Mouse (Mus musculus) G1E (cell line): Measurements from ENCODE around the gene Zfp518b. TPM values are rescaled to one million over a fixed set of nuclear protein-coding genes. Genes with fewer than 3 reads are reported as not detected.

ENCODE experiments used
- ATAC-seq: 2 replicates; pipeline ENCODE4 v1.8.0; 2016; ENCODE audit warnings: mild to moderate bottlenecking; ENCODE audit not compliant: insufficient number of reproducible peaks, poor library complexity, low FRiP score, severe bottlenecking; ENCODE audit errors: extremely low read depth
- DNase-seq: peaks from one replicate; pipeline ENCODE4 v3.0.0; 2012; ENCODE audit warnings: low spot score
- H3K27me3 ChIP-seq: 2 replicates; pipeline ENCODE4 v1.6.1; 2012; ENCODE audit warnings: mild to moderate bottlenecking, low read length, inconsistent platforms; ENCODE audit not compliant: insufficient read depth
- H3K36me3 ChIP-seq: replicated peaks from 2 replicates; pipeline ENCODE3; 2012; ENCODE audit warnings: mild to moderate bottlenecking, inconsistent platforms
- H3K4me1 ChIP-seq: 2 replicates; pipeline ENCODE4 v1.6.1; 2012; ENCODE audit warnings: low read depth, low read length, inconsistent platforms, mixed read lengths; ENCODE audit not compliant: insufficient read depth
- H3K4me3 ChIP-seq: 2 replicates; pipeline ENCODE4 v1.5.1; 2012; ENCODE audit warnings: low read depth, mild to moderate bottlenecking, inconsistent platforms, low read length, moderate library complexity, mixed read lengths
- H3K9me3 ChIP-seq: replicated peaks from 2 replicates; pipeline ENCODE4 v1.6.1; 2012; ENCODE audit warnings: inconsistent platforms
- CTCF ChIP-seq: IDR thresholded peaks from 2 replicates; pipeline ENCODE4 v1.5.1; 2012; ENCODE audit warnings: low read depth, low read length, inconsistent platforms, mixed read lengths
- GATA1 ChIP-seq: IDR thresholded peaks from 2 replicates; pipeline ENCODE4 v1.6.1; 2012; ENCODE audit warnings: borderline replicate concordance, low read length, inconsistent platforms, mixed read lengths
- GATA2 ChIP-seq: IDR thresholded peaks from 2 replicates; pipeline ENCODE4 v1.6.1; 2012; ENCODE audit warnings: low read depth, low read length, inconsistent platforms, borderline replicate concordance
- POLR2AphosphoS5 ChIP-seq: IDR thresholded peaks from 2 replicates; pipeline ENCODE4 v1.6.1; 2012; ENCODE audit warnings: low read depth, low read length, inconsistent platforms; ENCODE audit not compliant: insufficient replicate concordance
- TAL1 ChIP-seq: conservative IDR thresholded peaks from 2 replicates; pipeline ENCODE4 v1.6.1; 2012; ENCODE audit warnings: low read depth, low read length, inconsistent platforms, mixed read lengths
- polyA plus RNA-seq: library from polyadenylated mRNA; stranded (reverse); fragments of >175 nt; gene quantifications from 2 replicates; pipeline ENCODE4 v1.2.3, GENCODE M21; 2012
- total RNA-seq, 2 experiments: library from RNA; stranded (forward) in 1 of 2; stranded (reverse) in 1 of 2; fragments of 200-1000 nt in 1 of 2; fragments of >200 nt in 1 of 2; fragmentation: Nextera tagmentation in 1 of 2; gene quantifications; 2 replicates each; pipeline ENCODE4 v1.2.3; 2014 to 2017

Zfp518b gene
- total RNA-seq (2014; fragmentation: Nextera tagmentation) (not detected in 2 replicates), total RNA-seq (2017) (0.06 and 0.16 TPM in 2 replicates), polyA plus RNA-seq (not detected in 2 replicates)

DNA sequence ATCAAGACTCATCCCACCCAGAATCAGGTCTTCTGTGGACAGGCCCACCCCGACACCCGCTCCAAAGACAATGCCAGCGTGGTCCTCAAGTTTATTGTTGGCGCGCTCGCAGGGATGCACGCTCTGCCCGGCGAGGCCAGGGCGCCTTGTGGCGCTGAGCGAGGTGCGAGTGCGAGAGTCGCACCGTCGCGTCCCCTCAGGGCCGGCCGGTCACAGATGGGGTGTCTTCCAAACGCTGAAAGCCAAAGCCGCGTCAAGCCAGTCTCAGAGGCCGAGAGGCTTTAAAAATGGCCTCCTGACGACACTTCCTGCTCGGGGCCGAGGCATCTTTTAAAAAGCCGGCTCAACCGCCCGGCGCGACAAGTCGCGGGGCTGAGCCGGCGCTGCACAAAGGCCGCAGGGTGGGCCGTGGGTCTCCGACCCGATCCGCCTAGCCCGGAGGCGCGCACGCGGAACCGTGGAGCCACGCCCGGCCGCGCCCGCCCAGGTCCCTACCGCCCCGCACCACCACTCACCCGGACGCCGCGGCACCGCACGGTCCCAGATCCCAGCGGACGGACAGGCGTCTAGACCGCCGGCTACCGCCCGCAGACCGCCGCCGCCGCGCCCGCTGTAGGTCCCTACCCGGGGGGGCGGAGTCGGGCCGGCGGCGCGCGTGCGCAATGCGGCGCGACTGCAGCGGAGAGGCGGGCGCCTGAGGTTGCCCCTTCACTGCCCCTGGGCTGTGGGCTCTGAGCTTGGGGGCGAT is at the start of gene Zfp518b:
TSS of gene Zfp518b (minus strand) at position 663 of the 748 bp plus-strand sequence.
- DNase-seq, result no peak
- no peak for TF ChIP-seq TAL1
- no peak for TF ChIP-seq GATA2
- no peak for TF ChIP-seq CTCF
- TF ChIP-seq POLR2AphosphoS5, result no peak
- no peak for TF ChIP-seq GATA1
- Histone ChIP-seq H3K4me1 (no peaks in the 10 kb centered on the region), H3K27me3 (no peaks in the 10 kb centered on the region; the same call in 1 of the 2 replicates), H3K4me3 (no peak within 1 kb of the TSS), H3K9me3 (peaks cover 2% of the 10 kb centered on the region; the same call in 1 of the 2 replicates), H3K36me3 (no peaks in the 10 kb centered on the region)
- ATAC-seq, result no peak

DNA sequence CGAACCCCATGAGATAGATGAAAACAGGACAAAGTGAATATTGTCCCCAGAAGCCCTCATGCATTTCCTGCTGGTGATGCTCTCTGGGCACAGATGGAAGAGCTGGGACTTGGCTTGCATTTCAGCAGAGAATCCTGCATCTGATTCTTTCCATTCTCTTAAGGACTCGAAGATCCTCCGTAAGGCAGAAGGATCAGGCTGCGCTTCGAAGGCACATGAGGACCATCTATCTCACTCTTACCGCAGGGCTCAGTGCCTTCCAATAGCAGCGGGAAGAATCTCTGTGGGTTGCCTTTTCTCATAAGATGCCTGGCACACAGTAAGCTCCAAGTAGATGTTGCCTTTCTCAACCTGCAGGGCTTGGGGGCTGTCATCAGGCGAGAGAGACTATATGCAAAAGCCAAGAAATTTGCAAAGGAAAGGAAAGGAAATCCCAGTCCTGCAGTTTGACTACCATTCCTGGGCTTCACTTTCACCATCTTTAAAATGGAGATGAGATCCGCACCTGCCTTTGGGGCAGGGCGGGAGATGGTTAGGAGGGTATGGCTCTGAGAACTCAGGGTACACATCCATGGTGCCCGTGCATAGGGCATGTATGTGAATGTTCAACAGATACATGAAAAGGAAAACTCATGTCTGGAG is 24.4 kb upstream of the Zfp518b start:
- H3K4me3 ChIP-seq, result no peak overlapping the region
- ATAC-seq, result no peak
- TF ChIP-seq GATA2 (no peak), TAL1 (no peak), GATA1 (no peak), CTCF (no peak), POLR2AphosphoS5 (no peak)
- H3K27me3 ChIP-seq, result 0 out of 2 replicates have a peak, but pooled peaks cover 2% of the 10 kb centered on the region
- no peak for DNase-seq
- no peaks in the 10 kb centered on the region for H3K36me3 ChIP-seq
- H3K9me3 ChIP-seq, result no peaks in the 10 kb centered on the region
- H3K4me1 ChIP-seq, result no peaks in the 10 kb centered on the region

GRCm38 (mm10) chr5:38707364-38708075 is 22.9 kb upstream of the Zfp518b start:
- no peak for DNase-seq
- Histone ChIP-seq H3K27me3 (0 out of 2 replicates have a peak, but pooled peaks cover 2% of the 10 kb centered on the region), H3K4me1 (no peaks in the 10 kb centered on the region), H3K9me3 (no peaks in the 10 kb centered on the region), H3K36me3 (no peaks in the 10 kb centered on the region), H3K4me3 (no peak overlapping the region)
- TF ChIP-seq CTCF, result no peak
- no peak for TF ChIP-seq GATA2
- no peak for TF ChIP-seq POLR2AphosphoS5
- no peak for TF ChIP-seq TAL1
- no peak for TF ChIP-seq GATA1
- no peak for ATAC-seq

GRCm38 (mm10) chr5:38702941-38703340 is 18.3 kb upstream of the Zfp518b start:
- TF ChIP-seq CTCF (no peak), POLR2AphosphoS5 (no peak), GATA1 (no peak), TAL1 (no peak), GATA2 (no peak)
- Histone ChIP-seq H3K27me3 (no peaks in the 10 kb centered on the region), H3K9me3 (no peaks in the 10 kb centered on the region), H3K36me3 (no peaks in the 10 kb centered on the region), H3K4me1 (no peaks in the 10 kb centered on the region), H3K4me3 (no peak overlapping the region)
- ATAC-seq, result no peak
- no peak for DNase-seq

GRCm38 (mm10) chr5:38702091-38702490 is 17.5 kb upstream of the Zfp518b start:
- no peaks in the 10 kb centered on the region for H3K9me3 ChIP-seq
- H3K27me3 ChIP-seq, result no peaks in the 10 kb centered on the region
- H3K4me3 ChIP-seq, result no peak overlapping the region
- no peaks in the 10 kb centered on the region for H3K4me1 ChIP-seq
- TF ChIP-seq POLR2AphosphoS5, result no peak
- TF ChIP-seq CTCF, result no peak
- TF ChIP-seq TAL1, result no peak
- no peak for TF ChIP-seq GATA1
- no peak for TF ChIP-seq GATA2
- H3K36me3 ChIP-seq, result no peaks in the 10 kb centered on the region
- no peak for DNase-seq
- no peak for ATAC-seq

- TF ChIP-seq CTCF (no peak), TAL1 (no peak), GATA2 (no peak), POLR2AphosphoS5 (no peak), GATA1 (no peak)
- no peak for DNase-seq
- no peaks in the 10 kb centered on the region for H3K4me1 ChIP-seq
- no peak for ATAC-seq
- H3K9me3 ChIP-seq, result no peaks in the 10 kb centered on the region
- no peak overlapping the region for H3K4me3 ChIP-seq
- no peaks in the 10 kb centered on the region for H3K36me3 ChIP-seq
- H3K27me3 ChIP-seq, result no peaks in the 10 kb centered on the region
Observed at GRCm38 (mm10) chr5:38698466-38698865, 13.8 kb upstream of the Zfp518b start.
